Mouse (Mus musculus): Measurements from ENCODE around the gene Dzip3. TPM values are rescaled to one million over a fixed set of nuclear protein-coding genes. Genes with fewer than 3 reads are reported as not detected.

Gene Dzip3
- 1 to 10 TPM; 5.1 to 5.2 TPM for total RNA-seq (2021)
- long read RNA-seq, experiment 1, partial matches to known transcripts = 0 of 4 reads
- long read RNA-seq, experiment 1, other reads (novel, unspliced or antisense) = 4 of 4 reads
- long read RNA-seq, experiment 2, partial matches to known transcripts = 0 of 2 reads
- long read RNA-seq, experiment 2, other reads (novel, unspliced or antisense) = 2 of 2 reads

GRCm38 (mm10) chr16:48993559-48994342, at the start of gene Dzip3, which contains the start of gene Cip2a:
TSS of gene Dzip3 (minus strand) at chr16:48994165.
TSS of gene Cip2a (plus strand) at chr16:48994185.
- DNase-seq = peak; percentile 92
- intact Hi-C loops (cut with DNase I; ENCODE audit: low total_unique reads) = no loop called here

DNA sequence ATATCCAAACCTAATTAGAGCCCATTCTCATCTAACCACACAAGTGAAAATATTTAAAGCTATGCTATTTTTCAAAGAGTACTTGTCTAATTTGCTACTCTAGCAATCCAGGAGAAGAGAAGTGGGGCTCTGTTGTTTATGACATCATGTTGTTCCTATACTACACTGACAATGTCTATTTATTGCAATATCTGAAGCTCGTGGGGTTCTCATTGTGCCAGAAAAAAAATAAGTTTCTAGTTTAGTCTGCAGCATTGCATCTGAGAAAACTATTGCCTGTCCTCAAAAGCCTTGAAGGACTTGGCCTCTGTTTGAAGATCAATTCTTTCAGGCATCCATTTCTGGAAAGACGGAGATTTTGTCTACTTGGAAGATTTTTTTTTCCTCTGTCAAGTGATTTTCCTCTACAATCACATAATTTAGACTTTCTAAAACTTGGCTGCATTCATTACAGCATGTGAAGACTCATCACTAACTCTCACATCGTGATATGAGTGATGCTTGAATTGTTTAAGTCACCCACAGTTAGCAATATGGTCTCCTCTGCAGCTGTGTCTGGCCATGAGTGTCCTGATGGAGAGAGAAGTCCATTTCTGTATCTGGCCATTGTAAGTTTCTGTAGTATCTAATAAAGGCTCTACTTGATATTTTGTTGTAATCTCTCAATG, 46.7 kb upstream of the Dzip3 start:
- intact Hi-C loops (cut with DNase I; ENCODE audit: low total_unique reads) = no loop called here
- DNase-seq = no peak

DNA sequence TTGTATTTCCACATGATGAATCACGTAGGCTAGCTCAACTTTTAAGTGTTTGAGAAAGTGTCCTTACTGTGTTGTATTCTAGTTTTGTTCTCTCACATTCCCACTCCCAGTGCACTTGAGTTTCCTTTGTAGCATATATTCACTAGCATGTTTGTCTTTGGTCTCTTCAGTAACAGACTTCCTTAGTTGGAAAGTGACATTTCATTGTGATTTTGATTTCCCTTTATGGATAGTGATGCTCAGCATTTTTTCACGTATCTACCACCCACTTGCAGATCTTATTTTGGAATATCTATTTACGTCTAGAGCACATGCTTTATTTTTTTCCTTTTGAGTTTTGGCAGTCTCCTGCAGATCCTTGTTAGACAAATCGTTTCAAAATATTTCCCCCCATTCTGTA, 43.8 kb upstream of the Dzip3 start:
- no peak for DNase-seq
- intact Hi-C loops (cut with DNase I; ENCODE audit: low total_unique reads) = no loop called here

DNA sequence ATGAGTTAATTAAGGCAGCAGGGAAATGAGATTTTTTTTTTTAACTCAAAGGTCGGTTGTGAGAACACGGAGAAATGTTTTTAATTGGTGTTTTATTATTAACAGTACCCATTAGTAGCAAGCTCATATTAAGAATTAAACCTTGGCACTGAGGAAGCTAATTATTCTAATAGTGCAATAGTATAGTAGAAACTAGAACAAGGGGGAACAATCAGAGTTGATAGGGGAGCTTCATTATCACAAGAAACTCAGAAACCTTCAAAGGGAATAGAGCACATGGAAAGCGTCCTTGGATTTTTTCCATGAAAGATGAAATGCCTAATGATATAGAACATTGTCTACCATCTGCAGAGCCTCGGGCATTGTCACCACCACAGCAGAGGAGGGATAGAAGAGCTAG, 41.9 kb upstream of the Dzip3 start:
- intact Hi-C loops (cut with DNase I; ENCODE audit: low total_unique reads) = no loop called here
- DNase-seq = no peak

DNA sequence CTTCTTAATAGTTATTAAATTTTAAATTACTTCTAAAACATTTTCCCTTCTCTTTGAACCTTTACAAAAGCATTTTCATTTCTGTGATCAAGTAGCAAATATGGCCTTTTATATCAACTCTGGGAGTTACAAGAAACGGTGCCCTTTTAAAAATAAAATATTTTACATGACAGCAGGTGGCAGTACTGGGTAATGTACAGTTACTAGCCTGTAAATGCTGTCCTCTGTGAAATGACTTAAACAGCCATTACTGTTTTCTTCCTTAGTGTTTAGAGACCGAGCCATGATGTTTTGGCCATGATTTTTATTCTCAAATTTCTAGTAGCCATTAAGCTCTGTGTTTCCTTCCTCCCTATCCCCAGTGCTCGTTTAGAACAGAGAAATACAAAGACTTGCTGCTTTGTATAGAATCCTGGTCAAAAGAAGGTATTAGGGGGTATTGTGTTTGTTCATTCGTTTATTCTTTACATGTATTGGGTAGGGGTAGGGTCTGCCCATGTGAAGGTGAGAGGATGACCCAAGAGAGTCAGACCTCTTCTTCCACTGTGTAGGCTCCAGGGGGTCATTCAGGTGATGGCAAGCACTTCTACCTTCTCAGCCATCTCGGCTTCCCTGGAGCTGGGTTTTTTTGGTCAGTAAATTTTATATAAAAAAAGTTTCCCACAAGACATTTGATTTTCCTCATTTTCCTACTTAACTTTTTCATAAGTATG, 22.8 kb upstream of the Dzip3 start:
- intact Hi-C loops (cut with DNase I; ENCODE audit: low total_unique reads) = no loop called here
- no peak for DNase-seq

DNA sequence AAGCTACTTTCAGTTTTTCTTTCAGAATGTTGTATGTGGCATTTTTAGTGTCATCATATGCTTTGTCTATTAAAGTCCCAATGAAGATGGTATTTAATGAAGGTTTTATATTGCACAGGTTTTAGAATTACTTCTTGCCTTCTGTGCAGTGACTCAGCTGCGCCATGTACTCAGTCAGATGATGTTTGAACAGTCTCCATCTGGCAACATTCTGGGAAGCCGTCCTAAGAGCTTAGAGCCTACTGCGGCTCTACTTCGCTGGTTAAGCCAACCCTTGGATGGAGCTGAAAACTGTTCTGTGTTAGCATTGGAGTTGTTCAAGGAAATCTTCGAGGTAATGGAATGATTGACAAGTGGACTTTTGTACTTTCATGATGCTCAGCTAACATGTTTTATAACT, 10.2 kb upstream of the Dzip3 start:
- DNase-seq = no peak
- intact Hi-C loops (cut with DNase I; ENCODE audit: low total_unique reads) = no loop called here

GRCm38 (mm10) chr16:48994343-48994693, 353 bp upstream of the Dzip3 start:
- intact Hi-C loops (cut with DNase I; ENCODE audit: low total_unique reads) = no loop called here
- no peak for DNase-seq

- DNase-seq = no peak
Observed at GRCm38 (mm10) chr16:48993231-48993558, 770 bp downstream of the Dzip3 start.

GRCm38 (mm10) chr16:48992437-48993230, 1.3 kb downstream of the Dzip3 start:
- intact Hi-C loops (cut with DNase I; ENCODE audit: low total_unique reads) = no loop called here
- DNase-seq = no peak

More at GRCm38 (mm10) chr16:48993231-48993558, 770 bp downstream of the Dzip3 start:
- intact Hi-C loops (cut with DNase I; ENCODE audit: low total_unique reads) = no loop called here

DNA sequence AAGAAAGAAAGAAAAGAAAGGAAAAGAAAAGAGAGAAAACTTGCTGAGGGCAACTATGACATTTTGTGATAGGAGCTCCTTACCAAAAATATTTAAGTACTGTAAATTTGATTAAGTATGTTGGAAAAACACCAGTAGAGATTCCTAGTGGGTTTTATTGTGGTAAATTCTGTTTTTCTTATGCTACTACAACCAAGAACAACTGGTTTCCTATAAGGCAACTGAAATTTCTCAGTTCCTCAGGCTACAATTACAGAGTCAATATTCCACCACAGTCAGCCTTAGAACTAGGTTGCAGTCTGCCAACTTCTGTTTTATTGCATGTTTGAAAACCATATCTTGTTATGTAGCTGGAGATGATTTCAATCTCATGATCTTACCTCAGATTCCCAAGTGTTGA, 4.3 kb downstream of the Dzip3 start:
- intact Hi-C loops (cut with DNase I; ENCODE audit: low total_unique reads) = no loop called here
- DNase-seq = no peak

DNA sequence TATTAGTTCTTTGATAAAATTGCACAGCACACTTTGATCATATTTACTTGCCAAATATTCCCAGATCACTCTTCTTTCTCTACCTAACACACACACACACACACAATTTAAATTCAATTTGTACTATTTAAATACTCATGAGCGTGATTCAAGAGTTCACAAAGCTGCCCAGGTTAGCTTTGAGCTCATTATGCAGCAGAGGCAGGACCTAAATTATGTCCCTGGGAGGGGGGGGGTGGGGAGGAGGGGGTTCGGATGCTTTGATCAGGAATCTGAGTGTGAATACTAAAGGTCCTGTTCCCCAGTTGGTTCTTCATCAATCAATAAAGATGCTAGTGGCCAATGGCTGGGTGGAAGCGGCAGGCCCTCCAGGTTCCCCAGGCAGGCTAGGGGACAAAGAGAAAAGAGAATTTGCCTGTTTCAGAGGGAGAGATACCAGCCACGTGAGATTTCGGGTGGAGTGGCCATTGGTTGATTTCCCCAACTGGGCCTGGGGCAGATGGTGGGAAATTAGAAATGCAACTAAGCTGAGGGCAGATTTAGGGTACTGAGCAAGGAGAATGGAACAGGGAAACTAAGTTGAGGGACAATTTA, 8.8 kb downstream of the Dzip3 start:
- intact Hi-C loops (cut with DNase I; ENCODE audit: low total_unique reads) = no loop called here
- DNase-seq = no peak

- no peak for DNase-seq
- intact Hi-C loops (cut with DNase I; ENCODE audit: low total_unique reads) = no loop called here
Observed at GRCm38 (mm10) chr16:48979965-48980364, 14.0 kb downstream of the Dzip3 start.

- DNase-seq = no peak
- intact Hi-C loops (cut with DNase I; ENCODE audit: low total_unique reads) = no loop called here
Observed at GRCm38 (mm10) chr16:48973548-48973947, 20.4 kb downstream of the Dzip3 start.

GRCm38 (mm10) chr16:48972996-48973395, 21.0 kb downstream of the Dzip3 start:
- intact Hi-C loops (cut with DNase I; ENCODE audit: low total_unique reads) = no loop called here

DNA sequence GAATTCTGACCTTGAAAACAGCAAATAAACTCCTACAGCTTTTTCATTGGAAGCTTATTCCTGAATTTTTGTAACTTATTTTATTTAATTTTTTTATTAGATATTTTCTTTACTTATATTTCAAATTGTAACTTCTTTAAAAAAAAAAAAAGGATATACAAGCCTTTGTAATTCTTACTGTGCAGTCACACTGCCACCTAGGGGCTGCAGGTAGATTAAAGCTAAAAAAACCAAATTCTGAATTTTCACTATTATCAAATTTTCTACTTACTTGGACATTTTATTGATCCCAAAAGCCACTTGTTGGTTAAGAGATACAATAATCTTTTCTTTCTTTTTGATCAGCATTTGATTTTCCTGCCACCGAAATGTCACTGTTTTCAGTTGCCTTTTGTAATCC, 52.2 kb downstream of the Dzip3 start:
- DNase-seq = peak; percentile 2
- intact Hi-C loops (cut with DNase I; ENCODE audit: low total_unique reads) = no loop called here

More at GRCm38 (mm10) chr16:48972996-48973395, 21.0 kb downstream of the Dzip3 start:
- no peak for DNase-seq

GRCm38 (mm10) chr16:48923724-48924123, 70.2 kb downstream of the Dzip3 start:
- intact Hi-C loops (cut with DNase I; ENCODE audit: low total_unique reads) = no loop called here

GRCm38 (mm10) chr16:48913206-48913605, 80.8 kb downstream of the Dzip3 start:
- DNase-seq = no peak
- intact Hi-C loops (cut with DNase I; ENCODE audit: low total_unique reads) = no loop called here

More at GRCm38 (mm10) chr16:48923724-48924123, 70.2 kb downstream of the Dzip3 start:
- no peak for DNase-seq

DNA sequence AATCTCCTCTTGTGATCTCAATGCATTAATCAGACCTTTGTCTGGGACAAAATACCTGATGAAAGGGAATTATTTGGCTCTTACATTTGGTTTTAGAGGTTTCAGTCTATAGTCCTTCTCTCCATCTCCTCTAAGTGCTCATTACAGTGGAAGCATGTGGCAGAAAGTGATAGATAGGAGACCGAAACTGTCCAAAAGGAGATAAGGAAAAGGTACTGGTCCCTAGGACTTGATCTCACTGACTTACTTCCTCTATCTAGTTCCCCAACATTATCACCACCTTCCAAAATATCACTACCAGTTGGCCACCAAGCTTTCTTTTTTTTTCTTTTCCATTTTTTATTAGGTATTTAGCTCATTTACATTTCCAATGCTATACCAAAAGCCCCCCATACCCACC, 82.8 kb downstream of the Dzip3 start:
- intact Hi-C loops (cut with DNase I; ENCODE audit: low total_unique reads) = no loop called here
- DNase-seq = no peak

GRCm38 (mm10) chr16:48899868-48900267, 94.1 kb downstream of the Dzip3 start:
- DNase-seq = no peak
- intact Hi-C loops (cut with DNase I; ENCODE audit: low total_unique reads) = no loop called here
